Mouse (Mus musculus): ENCODE data around the gene Foxj1. TPM values are rescaled to one million over a fixed set of nuclear protein-coding genes. Genes with fewer than 3 reads are reported as not detected.

Gene Foxj1
- polyA plus RNA-seq, 1 experiment from 2014 or later: 0.07 TPM

GRCm38 (mm10) chr11:116330211-116330518, 5.0 kb downstream of the Foxj1 start:
- no peak overlapping the region for H3K9ac ChIP-seq (replicated peaks)
- no peaks in the 10 kb centered on the region for H3K9me3 ChIP-seq (ENCODE audit: low read length)
- peaks cover 24% of the 10 kb centered on the region for H3K4me1 ChIP-seq (ENCODE audit: insufficient read depth)
- H3K27me3 ChIP-seq (ENCODE audit: insufficient read depth, low read length): peaks cover 21% of the 10 kb centered on the region
- H3K4me3 ChIP-seq (ENCODE audit: low read depth, low read length): no peak overlapping the region
- WGBS (ENCODE audit: insufficient replicate concordance): 69% methylated on average over 7 of the region's 7 CpGs
- no peak for ATAC-seq
- no peaks in the 10 kb centered on the region for H3K36me3 ChIP-seq (replicated peaks; ENCODE audit: insufficient read depth, low read length)
- H3K4me2 ChIP-seq (ENCODE audit: low read depth, low read length): no peak overlapping the region
- TF ChIP-seq CTCF (IDR thresholded peaks at IDR 0.05; ENCODE audit: low read depth) (no peak), EP300 (IDR thresholded peaks at IDR 0.05; ENCODE audit: low read depth) (no peak)
- no peak overlapping the region for H3K27ac ChIP-seq (ENCODE audit: low read depth)
- no peak for DNase-seq

- H3K4me1 ChIP-seq (ENCODE audit: insufficient read depth): peaks cover 19% of the 10 kb centered on the region
- peaks cover 15% of the 10 kb centered on the region for H3K27me3 ChIP-seq (ENCODE audit: insufficient read depth, low read length)
- H3K27ac ChIP-seq (ENCODE audit: low read depth): no peak overlapping the region
- H3K9me3 ChIP-seq (ENCODE audit: low read length): no peaks in the 10 kb centered on the region
- DNase-seq (no peak), ATAC-seq (no peak)
- 70% methylated on average over 18 of the region's 18 CpGs for WGBS (ENCODE audit: insufficient replicate concordance)
- H3K4me2 ChIP-seq (ENCODE audit: low read depth, low read length): no peak overlapping the region
- H3K36me3 ChIP-seq (replicated peaks; ENCODE audit: insufficient read depth, low read length): no peaks in the 10 kb centered on the region
- H3K9ac ChIP-seq (replicated peaks): no peak overlapping the region
- no peak overlapping the region for H3K4me3 ChIP-seq (ENCODE audit: low read depth, low read length)
- TF ChIP-seq EP300 (IDR thresholded peaks at IDR 0.05; ENCODE audit: low read depth): no peak
- no peak for TF ChIP-seq CTCF (IDR thresholded peaks at IDR 0.05; ENCODE audit: low read depth)
Observed at GRCm38 (mm10) chr11:116329314-116330210, 5.6 kb downstream of the Foxj1 start.

GRCm38 (mm10) chr11:116326963-116327603, 8.1 kb downstream of the Foxj1 start:
- H3K4me3 ChIP-seq (ENCODE audit: low read depth, low read length): no peak overlapping the region
- no peaks in the 10 kb centered on the region for H3K36me3 ChIP-seq (replicated peaks; ENCODE audit: insufficient read depth, low read length)
- H3K27me3 ChIP-seq (ENCODE audit: insufficient read depth, low read length): no peaks in the 10 kb centered on the region
- 73% methylated on average over 7 of the region's 7 CpGs for WGBS (ENCODE audit: insufficient replicate concordance)
- no peaks in the 10 kb centered on the region for H3K9me3 ChIP-seq (ENCODE audit: low read length)
- TF ChIP-seq EP300 (IDR thresholded peaks at IDR 0.05; ENCODE audit: low read depth): no peak
- TF ChIP-seq CTCF (IDR thresholded peaks at IDR 0.05; ENCODE audit: low read depth): no peak
- H3K4me2 ChIP-seq (ENCODE audit: low read depth, low read length): no peak overlapping the region
- ATAC-seq (no peak), DNase-seq (no peak)
- no peak overlapping the region for H3K9ac ChIP-seq (replicated peaks)
- H3K4me1 ChIP-seq (ENCODE audit: insufficient read depth): 0 out of 2 replicates have a peak, but pooled peaks cover 4% of the 10 kb centered on the region
- no peak overlapping the region for H3K27ac ChIP-seq (ENCODE audit: low read depth)

GRCm38 (mm10) chr11:116318719-116319659, 16.2 kb downstream of the Foxj1 start:
- peak overlapping the region; percentile 88 for H3K4me2 ChIP-seq (ENCODE audit: low read depth, low read length)
- TF ChIP-seq CTCF (IDR thresholded peaks at IDR 0.05; ENCODE audit: low read depth) (peak; percentile 98), EP300 (IDR thresholded peaks at IDR 0.05; ENCODE audit: low read depth) (no peak)
- no peak overlapping the region for H3K27ac ChIP-seq (ENCODE audit: low read depth)
- DNase-seq: peak; percentile 91
- peak overlapping the region; percentile 55 for H3K9ac ChIP-seq (replicated peaks)
- no peaks in the 10 kb centered on the region for H3K9me3 ChIP-seq (ENCODE audit: low read length)
- no peaks in the 10 kb centered on the region for H3K36me3 ChIP-seq (replicated peaks; ENCODE audit: insufficient read depth, low read length)
- 3% methylated on average over 41 of the region's 41 CpGs for WGBS (ENCODE audit: insufficient replicate concordance)
- ATAC-seq: peak; percentile 90
- H3K4me3 ChIP-seq (ENCODE audit: low read depth, low read length): peak overlapping the region; percentile 50
- H3K4me1 ChIP-seq (ENCODE audit: insufficient read depth): peaks cover 6% of the 10 kb centered on the region
- H3K27me3 ChIP-seq (ENCODE audit: insufficient read depth, low read length): 0 out of 2 replicates have a peak, but pooled peaks cover 2% of the 10 kb centered on the region

- Histone ChIP-seq H3K9ac (replicated peaks) (no peak overlapping the region), H3K4me1 (ENCODE audit: insufficient read depth) (0 out of 2 replicates have a peak, but pooled peaks cover 2% of the 10 kb centered on the region), H3K27me3 (ENCODE audit: insufficient read depth, low read length) (0 out of 2 replicates have a peak, but pooled peaks cover 2% of the 10 kb centered on the region), H3K27ac (ENCODE audit: low read depth) (no peak overlapping the region), H3K4me2 (ENCODE audit: low read depth, low read length) (no peak overlapping the region), H3K36me3 (replicated peaks; ENCODE audit: insufficient read depth, low read length) (no peaks in the 10 kb centered on the region), H3K4me3 (ENCODE audit: low read depth, low read length) (no peak overlapping the region), H3K9me3 (ENCODE audit: low read length) (no peaks in the 10 kb centered on the region)
- WGBS (ENCODE audit: insufficient replicate concordance): 57% methylated on average over 8 of the region's 8 CpGs
- DNase-seq (no peak), ATAC-seq (no peak)
- no peak for TF ChIP-seq EP300 (IDR thresholded peaks at IDR 0.05; ENCODE audit: low read depth)
- no peak for TF ChIP-seq CTCF (IDR thresholded peaks at IDR 0.05; ENCODE audit: low read depth)
Observed at GRCm38 (mm10) chr11:116312359-116312758, 22.8 kb downstream of the Foxj1 start.
